22 mouse cellular contexts compared by ENCODE assay signal in the genomic region with DNA sequence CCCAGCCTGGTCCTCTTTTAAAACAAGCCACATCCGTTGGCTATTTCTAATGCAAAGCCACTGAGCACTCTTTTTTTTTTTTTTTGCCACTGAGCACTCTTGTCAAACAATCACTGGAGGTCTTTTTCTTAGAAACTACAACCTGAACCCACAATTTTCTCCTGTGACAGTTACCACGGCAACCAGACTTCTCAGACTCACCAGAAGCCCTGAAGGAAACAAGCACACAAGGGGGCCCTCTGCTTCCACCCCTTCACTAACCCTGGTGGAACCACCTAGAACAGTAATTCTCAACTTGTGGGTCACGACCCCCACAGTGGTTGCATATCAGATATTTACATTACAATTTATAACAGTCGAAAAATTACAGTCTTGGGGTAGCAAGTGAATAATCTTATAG. TPM values are rescaled to one million over a fixed set of nuclear protein-coding genes. Genes with fewer than 3 reads are reported as not detected.
DNase-seq lines count a peak whose midpoint lies in the region; ATAC-seq and TF ChIP-seq lines count a peak whose summit lies in the region.
"Had no signal": no experiment of that assay in that cellular context is flagged by ENCODE, and none has a peak within 500 bp of the region (broad histone marks: within the 10 kb centered on the region; RNA-seq: fewer than 3 reads in every experiment).

No protein-coding gene starts in this region.

- DNase-seq in CD4-positive, CD25-positive, alpha-beta regulatory T cell, adult 2 months (ENCODE audit: low read depth, low spot score) = peak; percentile 41
- peak; percentile 65 for DNase-seq in thymus, postnatal 0 days (ENCODE audit: low spot score)
- no peak for DNase-seq in thymus, adult 2 months
- no peak for DNase-seq in embryonic facial prominence, embryonic 10.5 days (ENCODE audit: low spot score)
- peak; percentile 38 for DNase-seq in splenic B cell, adult 2 months (ENCODE audit: low read depth, low spot score)
- no peak for DNase-seq in testis, postnatal 14 days (ENCODE audit: low spot score)
- no peak for DNase-seq in embryo, embryonic 11 days
- DNase-seq: adrenal gland, adult 8-10 months; cerebellum, adult 8-10 months; gastrocnemius, adult 2 months; heart, postnatal 36 days; kidney, postnatal 36 days; lung, embryonic 14.5 days; lung, postnatal 36 days had no signal

- ATAC-seq in CD4-positive, CD25-positive, alpha-beta regulatory T cell, adult 4 months = no peak
- ATAC-seq: activated CD4-positive, CD25-positive, alpha-beta regulatory T cell, adult 4 months; hindbrain, embryonic 16.5 days; intestine, postnatal 0 days; Patski had no signal

- 28% methylated on average over 4 of the region's 4 CpGs for WGBS in thymus, adult 2 months
- WGBS in embryonic facial prominence, embryonic 10.5 days = 62% methylated on average over 4 of the region's 4 CpGs

- no peak overlapping the region for H3K4me3 ChIP-seq in thymus, adult 2 months (ENCODE audit: control insufficient read depth, insufficient read depth, low read length)
- no peak overlapping the region for H3K4me3 ChIP-seq in embryonic facial prominence, embryonic 10.5 days
- H3K4me3 ChIP-seq: forebrain, embryonic 10.5 days; gastrocnemius, adult 2 months had no signal

- H3K27me3 ChIP-seq in thymus, adult 2 months (ENCODE audit: control insufficient read depth, insufficient read depth, low read length) = no peaks in the 10 kb centered on the region
- H3K27me3 ChIP-seq in embryonic facial prominence, embryonic 10.5 days (replicated peaks; ENCODE audit: low read depth, poor library complexity, severe bottlenecking) = no peaks in the 10 kb centered on the region
- H3K27me3 ChIP-seq in splenic B cell, adult 2 months (ENCODE audit: control insufficient read depth, insufficient read depth, low read length, poor library complexity, severe bottlenecking) = no peaks in the 10 kb centered on the region
- H3K27me3 ChIP-seq: Patski had no signal

- no peak for TF ChIP-seq CTCF in thymus, adult 2 months (IDR thresholded peaks at IDR 0.05; ENCODE audit: borderline replicate concordance, control insufficient read depth, extremely low read depth, insufficient read depth, low read length, poor library complexity)

- no peaks in the 10 kb centered on the region for H3K9me3 ChIP-seq in embryonic facial prominence, embryonic 10.5 days
- H3K9me3 ChIP-seq: forebrain, embryonic 10.5 days had no signal

- peaks cover 46% of the 10 kb centered on the region for H3K4me1 ChIP-seq in thymus, adult 2 months (replicated peaks; ENCODE audit: control insufficient read depth, insufficient read depth, low read length)
- H3K4me1 ChIP-seq in embryonic facial prominence, embryonic 10.5 days = peaks cover 29% of the 10 kb centered on the region

- H3K36me3 ChIP-seq in thymus, adult 2 months (ENCODE audit: control insufficient read depth, insufficient read depth, low read length) = no peaks in the 10 kb centered on the region
- peaks cover 62% of the 10 kb centered on the region for H3K36me3 ChIP-seq in embryonic facial prominence, embryonic 10.5 days (replicated peaks)
- H3K36me3 ChIP-seq in splenic B cell, adult 2 months (ENCODE audit: control insufficient read depth, insufficient read depth, low read length, poor library complexity, severe bottlenecking) = peaks cover 14% of the 10 kb centered on the region
- H3K36me3 ChIP-seq: forebrain, embryonic 10.5 days; G1E had no signal

- no peak overlapping the region for H3K27ac ChIP-seq in thymus, adult 2 months (ENCODE audit: control insufficient read depth, insufficient read depth, low read length)
- 0 out of 2 replicates have a peak overlapping the region, but pooled peaks have one; percentile 35 for H3K27ac ChIP-seq in embryonic facial prominence, embryonic 10.5 days (replicated peaks)
- H3K27ac ChIP-seq: forebrain, embryonic 10.5 days; gastrocnemius, adult 2 months; liver, embryonic 14.5 days had no signal

- no peak for TF ChIP-seq POLR2A in thymus, adult 2 months (IDR thresholded peaks at IDR 0.05; ENCODE audit: control insufficient read depth, extremely low read depth, insufficient read depth, low read length, poor library complexity)

RNA-seq across cellular contexts. Expression of a gene that starts 53.3 kb away (rescaled TPM):
- 100 to 1,000 TPM; 105 to 118 TPM for polyA plus RNA-seq in CD4-positive, CD25-positive, alpha-beta regulatory T cell, adult 4 months (2017; shearing (Covaris generic))
- polyA plus RNA-seq in thymus, postnatal 0 days (2015; fragmentation: Nextera tagmentation; extraction: Ambion mirVana) = 50.6 and 53.5 TPM in 2 replicates
- 28.5 and 33.9 TPM in 2 replicates for polyA plus RNA-seq in thymus, adult 2 months (2012; rRNA removed)
- 54.8 and 56.7 TPM in 2 replicates for polyA plus RNA-seq in embryonic facial prominence, embryonic 10.5 days (2016; fragmentation: Nextera tagmentation; extraction: Ambion mirVana)

Comparison
In these comparisons a context has a peak if more than half of its experiments do, and no peak if none do; other contexts are left out.
1. DNase-seq: peak in CD4-positive, CD25-positive, alpha-beta regulatory T cell, adult 2 months (single experiment), thymus, postnatal 0 days (single experiment) and splenic B cell, adult 2 months (single experiment); none in thymus, adult 2 months (single experiment), embryonic facial prominence, embryonic 10.5 days (single experiment), testis, postnatal 14 days (single experiment) and embryo, embryonic 11 days (single experiment).